Mouse (Mus musculus) embryonic facial prominence, embryonic 10.5 days (tissue): Measurements from ENCODE around the gene Rapgefl1. TPM values are rescaled to one million over a fixed set of nuclear protein-coding genes. Genes with fewer than 3 reads are reported as not detected.

ENCODE experiments used
- DNase-seq: peaks from one replicate; pipeline ENCODE4 v3.0.0-alpha.2; 2017; ENCODE audit warnings: low spot score
- H3K27ac ChIP-seq: fragments of 300-500 bp; sonication (generic); replicated peaks from 2 replicates; pipeline ENCODE4 v1.5.1; 2016; ENCODE audit warnings: mild to moderate bottlenecking
- H3K27me3 ChIP-seq: fragments of 300-500 bp; sonication (generic); replicated peaks from 2 replicates; pipeline ENCODE4 v1.6.1; 2016; ENCODE audit warnings: low read depth, mild to moderate bottlenecking; ENCODE audit not compliant: poor library complexity, severe bottlenecking
- H3K36me3 ChIP-seq: fragments of 300-500 bp; sonication (generic); replicated peaks from 2 replicates; pipeline ENCODE4 v1.6.1; 2016; ENCODE audit warnings: mild to moderate bottlenecking, moderate library complexity
- H3K4me1 ChIP-seq: fragments of 300-500 bp; sonication (generic); 2 replicates; pipeline ENCODE4 v1.6.1; 2016
- H3K4me3 ChIP-seq: fragments of 300-500 bp; sonication (generic); 2 replicates; pipeline ENCODE4 v1.5.1; 2016; ENCODE audit warnings: mild to moderate bottlenecking, moderate library complexity
- H3K9me3 ChIP-seq: fragments of 300-500 bp; sonication (generic); 2 replicates; pipeline ENCODE4 v1.6.1; 2016; ENCODE audit warnings: mild to moderate bottlenecking
- WGBS: fragments of 180-500 bp; shearing (Covaris S2); methylation state at CpG from one replicate; pipeline ENCODE4 v1.1.7; 2016; 5-methylcytosine and 5-hydroxymethylcytosine counted together
- polyA plus RNA-seq: library from polyadenylated mRNA; unstranded; fragments of >200 nt; fragmentation: Nextera tagmentation; extraction: Ambion mirVana; gene quantifications from 2 replicates; pipeline ENCODE4 v1.2.1, GENCODE M21; 2016

Rapgefl1 gene
- polyA plus RNA-seq, 1 experiment from 2014 or later: 1.8 TPM

DNA sequence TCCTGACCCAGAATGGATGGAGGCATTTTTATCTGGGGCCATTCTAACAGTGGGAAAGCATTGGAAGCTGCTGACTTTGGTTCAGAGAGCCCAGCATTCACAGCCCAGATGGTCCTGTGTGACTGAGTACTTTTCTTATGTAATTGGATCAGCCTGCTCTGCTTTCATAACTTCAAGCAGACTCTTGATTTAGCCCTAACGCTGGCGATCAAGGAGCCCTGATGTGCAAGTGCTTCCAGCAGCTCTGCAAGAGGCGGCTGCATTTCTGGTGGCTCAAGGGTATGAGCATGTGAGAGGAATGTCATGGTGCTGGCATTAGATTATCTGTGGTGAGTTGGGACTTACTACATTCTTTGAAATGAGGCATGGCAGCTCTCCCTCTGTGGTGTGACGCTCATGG is 35.5 kb downstream of the Rapgefl1 start:
- H3K27ac ChIP-seq: peak overlapping the region; percentile 40; the same call in 1 of the 2 replicates
- peaks cover 13% of the 10 kb centered on the region for H3K4me1 ChIP-seq
- no peaks in the 10 kb centered on the region for H3K9me3 ChIP-seq
- no peak overlapping the region for H3K4me3 ChIP-seq
- no peak for DNase-seq
- peaks cover 81% of the 10 kb centered on the region for H3K36me3 ChIP-seq
- 65% methylated on average over 4 of the region's 4 CpGs for WGBS
- H3K27me3 ChIP-seq: no peaks in the 10 kb centered on the region

DNA sequence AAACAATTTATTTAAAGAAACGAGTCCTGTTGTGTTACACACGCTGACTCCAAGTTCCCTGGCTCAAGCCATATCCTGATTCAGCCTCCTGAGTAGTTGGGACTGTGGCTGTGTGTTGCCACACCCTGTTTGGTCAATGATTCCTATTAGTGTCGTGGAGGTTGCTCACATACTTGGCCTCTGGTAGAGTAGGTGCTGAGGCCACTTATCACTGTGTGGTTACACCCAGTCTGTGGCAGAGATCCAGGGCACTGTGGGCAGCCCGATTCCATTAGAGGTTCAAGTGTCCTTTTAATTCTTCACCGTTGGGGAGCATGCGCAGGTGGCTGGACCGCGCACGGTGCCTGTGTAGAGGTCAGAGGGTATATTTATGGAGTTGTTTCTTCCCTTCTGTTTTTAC is 37.3 kb downstream of the Rapgefl1 start:
- H3K27ac ChIP-seq: no peak overlapping the region

DNA sequence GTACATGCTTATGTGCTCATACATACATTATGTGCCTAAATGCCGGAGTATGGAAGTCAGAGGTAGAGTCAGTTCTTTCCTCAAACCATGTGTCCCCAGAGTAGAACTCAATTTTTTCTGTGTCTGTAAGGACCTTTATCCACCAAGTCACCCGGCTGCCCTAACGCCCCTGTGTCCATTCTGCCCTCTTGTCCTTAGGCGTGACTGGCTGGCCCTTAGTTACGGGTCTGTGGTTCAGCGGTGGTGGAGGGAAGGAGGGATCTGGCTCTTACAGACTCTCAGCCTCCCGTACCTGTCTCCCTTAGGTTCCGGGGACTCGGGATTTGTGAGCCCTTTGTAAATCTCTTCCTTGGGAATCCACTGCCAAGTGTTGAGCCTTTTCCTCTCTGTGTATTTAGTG is 40.4 kb downstream of the Rapgefl1 start:
- no peak overlapping the region for H3K27ac ChIP-seq
- no peaks in the 10 kb centered on the region for H3K9me3 ChIP-seq
- H3K27me3 ChIP-seq: no peaks in the 10 kb centered on the region
- H3K36me3 ChIP-seq: peaks cover 60% of the 10 kb centered on the region
- WGBS: 79% methylated on average over 9 of the region's 9 CpGs
- peaks cover 18% of the 10 kb centered on the region for H3K4me1 ChIP-seq
- DNase-seq: no peak
- no peak overlapping the region for H3K4me3 ChIP-seq

More for the DNA sequence above, 37.3 kb downstream of the Rapgefl1 start:
- DNase-seq: no peak
- Histone ChIP-seq H3K4me1 (peaks cover 21% of the 10 kb centered on the region), H3K4me3 (no peak overlapping the region), H3K9me3 (no peaks in the 10 kb centered on the region), H3K27me3 (no peaks in the 10 kb centered on the region), H3K36me3 (peaks cover 66% of the 10 kb centered on the region)
- 95% methylated on average over 9 of the region's 9 CpGs for WGBS

DNA sequence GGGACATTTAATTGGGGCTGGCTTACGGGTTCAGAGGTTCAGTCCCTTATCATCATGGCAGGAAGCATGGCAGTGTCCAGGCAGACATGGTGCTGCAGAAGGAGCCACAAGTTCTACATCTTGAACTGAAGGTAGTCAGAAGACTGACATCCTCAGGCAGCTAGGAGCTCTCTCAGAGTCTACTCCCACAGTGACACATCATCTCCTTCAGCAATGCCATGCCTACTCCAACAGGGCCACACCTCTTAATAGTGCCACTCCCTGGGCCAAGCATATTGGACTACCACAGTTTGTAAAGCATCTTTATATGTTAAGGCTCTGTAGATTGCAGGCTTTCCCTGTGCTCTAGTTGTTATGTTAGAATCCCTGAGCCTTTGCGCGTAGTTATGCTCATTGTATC is 51.1 kb downstream of the Rapgefl1 start:
- no peaks in the 10 kb centered on the region for H3K27me3 ChIP-seq
- WGBS: 96% methylated on average over 3 of the region's 3 CpGs
- no peak overlapping the region for H3K27ac ChIP-seq
- peaks cover 18% of the 10 kb centered on the region for H3K4me1 ChIP-seq
- peaks cover 87% of the 10 kb centered on the region for H3K36me3 ChIP-seq
- no peak overlapping the region for H3K4me3 ChIP-seq
- no peaks in the 10 kb centered on the region for H3K9me3 ChIP-seq
- no peak for DNase-seq

- no peaks in the 10 kb centered on the region; the same call in 1 of the 2 replicates for H3K9me3 ChIP-seq
- no peak overlapping the region for H3K27ac ChIP-seq
- peaks cover 100% of the 10 kb centered on the region for H3K36me3 ChIP-seq
- H3K4me3 ChIP-seq: no peak overlapping the region
- no peak for DNase-seq
- H3K4me1 ChIP-seq: peaks cover 18% of the 10 kb centered on the region
- 92% methylated on average over 4 of the region's 4 CpGs for WGBS
- no peaks in the 10 kb centered on the region for H3K27me3 ChIP-seq
These were observed 52.5 kb downstream of the Rapgefl1 start for GRCm38 (mm10) chr11:98889077-98889476.

- 94% methylated on average over 5 of the region's 5 CpGs for WGBS
- Histone ChIP-seq H3K4me1 (peaks cover 18% of the 10 kb centered on the region), H3K36me3 (peaks cover 100% of the 10 kb centered on the region), H3K27ac (no peak overlapping the region), H3K4me3 (no peak overlapping the region), H3K27me3 (no peaks in the 10 kb centered on the region), H3K9me3 (no peaks in the 10 kb centered on the region; the same call in 1 of the 2 replicates)
- no peak for DNase-seq
These were observed 53.4 kb downstream of the Rapgefl1 start for GRCm38 (mm10) chr11:98889977-98890376.

- Histone ChIP-seq H3K4me1 (peaks cover 18% of the 10 kb centered on the region), H3K36me3 (peaks cover 100% of the 10 kb centered on the region), H3K27me3 (no peaks in the 10 kb centered on the region), H3K9me3 (no peaks in the 10 kb centered on the region; the same call in 1 of the 2 replicates), H3K27ac (peak overlapping the region; percentile 46), H3K4me3 (0 out of 2 replicates have a peak overlapping the region, but pooled peaks have one; percentile 14)
- 51% methylated on average over 5 of the region's 5 CpGs for WGBS
- DNase-seq: no peak
These were observed 55.8 kb downstream of the Rapgefl1 start for GRCm38 (mm10) chr11:98892426-98892825.

DNA sequence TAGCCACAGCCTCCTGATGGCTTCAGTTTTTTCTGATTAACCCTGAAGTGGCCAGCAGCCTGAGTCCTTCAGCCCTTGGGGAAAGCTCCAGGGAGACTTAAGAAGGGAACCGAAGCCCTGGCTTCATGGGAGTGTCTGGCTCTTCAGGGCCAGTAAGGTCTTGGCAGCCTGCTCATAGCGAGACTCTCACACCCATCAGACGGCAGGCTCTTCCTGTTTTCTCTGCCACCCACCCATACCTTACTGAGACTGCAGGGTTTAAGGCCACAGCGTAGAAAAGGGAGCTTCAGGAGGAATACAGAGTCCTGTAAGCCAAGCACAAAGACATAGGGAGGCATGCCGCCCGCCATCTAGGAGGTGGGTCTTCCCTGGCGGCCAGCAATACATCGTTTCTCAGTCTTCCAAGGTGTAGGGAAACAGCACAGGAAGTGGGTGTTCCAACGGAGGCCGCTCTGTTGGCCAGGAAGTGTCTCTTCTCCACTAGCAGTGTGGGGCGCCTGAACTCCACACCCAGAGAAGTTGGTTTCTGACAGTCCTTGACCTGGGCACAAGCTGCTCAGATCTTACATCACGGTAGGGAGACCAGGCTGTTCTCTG is 64.0 kb downstream of the Rapgefl1 start:
- Histone ChIP-seq H3K9me3 (no peaks in the 10 kb centered on the region), H3K27ac (0 out of 2 replicates have a peak overlapping the region, but pooled peaks have one; percentile 14), H3K4me1 (peaks cover 41% of the 10 kb centered on the region), H3K27me3 (no peaks in the 10 kb centered on the region), H3K4me3 (no peak overlapping the region), H3K36me3 (peaks cover 80% of the 10 kb centered on the region)
- WGBS: 83% methylated on average over 12 of the region's 12 CpGs
- DNase-seq: no peak

GRCm38 (mm10) chr11:98902621-98903245 is 66.1 kb downstream of the Rapgefl1 start:
- H3K27ac ChIP-seq: peak overlapping the region; percentile 86
- H3K9me3 ChIP-seq: no peaks in the 10 kb centered on the region
- DNase-seq: peak; percentile 76
- peaks cover 63% of the 10 kb centered on the region for H3K36me3 ChIP-seq
- H3K4me3 ChIP-seq: peak overlapping the region; percentile 38
- 2% methylated on average over 10 of the region's 10 CpGs for WGBS
- H3K4me1 ChIP-seq: peaks cover 51% of the 10 kb centered on the region
- H3K27me3 ChIP-seq: no peaks in the 10 kb centered on the region

Other genes with a start within 250 kb of the Rapgefl1 start
- 56.7 and 57.7 TPM in 2 replicates for gene Ormdl3, start 249.4 kb upstream of the Rapgefl1 start, polyA plus RNA-seq
- gene Lrrc3c, start 238.5 kb upstream of the Rapgefl1 start, polyA plus RNA-seq: not detected in 2 replicates
- 1.3 and 2.0 TPM in 2 replicates for gene Gm12355, start 211.1 kb upstream of the Rapgefl1 start, polyA plus RNA-seq
- gene Gsdma3, start 210.4 kb upstream of the Rapgefl1 start, polyA plus RNA-seq: not detected in 2 replicates
- not detected in 2 replicates for gene Gsdma2, start 190.0 kb upstream of the Rapgefl1 start, polyA plus RNA-seq
- not detected in 2 replicates for gene Gsdma, start 172.4 kb upstream of the Rapgefl1 start, polyA plus RNA-seq
- 249 and 262 TPM in 2 replicates for gene Psmd3, start 154.2 kb upstream of the Rapgefl1 start, polyA plus RNA-seq
- not detected in 2 replicates for gene Csf3, start 135.5 kb upstream of the Rapgefl1 start, polyA plus RNA-seq
- 73.9 and 78.1 TPM in 2 replicates for gene Med24, start 107.3 kb upstream of the Rapgefl1 start, polyA plus RNA-seq
- gene Thra, start 96.1 kb upstream of the Rapgefl1 start, polyA plus RNA-seq: 8.8 and 9.1 TPM in 2 replicates
- gene Nr1d1, start 61.5 kb upstream of the Rapgefl1 start, polyA plus RNA-seq: 1.1 and 1.8 TPM in 2 replicates
- gene Msl1, start 41.3 kb upstream of the Rapgefl1 start, polyA plus RNA-seq: 23.4 and 23.5 TPM in 2 replicates
- 47.5 and 48.3 TPM in 2 replicates for gene Casc3, start 31.9 kb upstream of the Rapgefl1 start, polyA plus RNA-seq
- gene Wipf2, start 26.9 kb downstream of the Rapgefl1 start, polyA plus RNA-seq: 5.0 and 5.4 TPM in 2 replicates
- gene Cdc6, start 71.0 kb downstream of the Rapgefl1 start, polyA plus RNA-seq: 65.1 and 69.1 TPM in 2 replicates
- gene Rara, start 91.0 kb downstream of the Rapgefl1 start, polyA plus RNA-seq: 34.0 and 35.6 TPM in 2 replicates
- gene Gjd3, start 146.2 kb downstream of the Rapgefl1 start, polyA plus RNA-seq: 0.25 TPM in 1 of 2 replicates, not detected in the other
- 332 and 336 TPM in 2 replicates for gene Top2a, start 187.4 kb downstream of the Rapgefl1 start, polyA plus RNA-seq
- gene Igfbp4, start 204.5 kb downstream of the Rapgefl1 start, polyA plus RNA-seq: 658 and 684 TPM in 2 replicates